Mouse (Mus musculus) hindbrain, embryonic 11.5 days (tissue): Measurements from ENCODE around the gene Hhip. TPM values are rescaled to one million over a fixed set of nuclear protein-coding genes. Genes with fewer than 3 reads are reported as not detected.
"Not testable (repeated sequence)": the region's sequence is repeated elsewhere in the genome, so short reads cannot be mapped to it uniquely, and the experiment has no call there.

Experiments
- ATAC-seq: fragments of 200-750 bp; cut with Nextera tagmentation; 2 replicates; pipeline ENCODE4 v1.8.0; 2017; ENCODE audit warnings: mild to moderate bottlenecking, moderate TSS enrichment, moderate library complexity; ENCODE audit not compliant: low FRiP score
- DNase-seq: peaks from one replicate; pipeline ENCODE4 v3.0.0-alpha.2; 2015; ENCODE audit warnings: low spot score
- H3K27ac ChIP-seq: fragments of 300-500 bp; sonication (generic); 2 replicates; pipeline ENCODE4 v1.5.1; 2014; ENCODE audit warnings: mild to moderate bottlenecking, low read depth, low read length
- H3K27me3 ChIP-seq: fragments of 300-500 bp; sonication (generic); 2 replicates; pipeline ENCODE4 v1.6.1; 2014; ENCODE audit warnings: mild to moderate bottlenecking, low read length, moderate library complexity, mixed read lengths; ENCODE audit not compliant: control insufficient read depth, insufficient read depth
- H3K36me3 ChIP-seq: fragments of 300-500 bp; sonication (generic); 2 replicates; pipeline ENCODE4 v1.6.1; 2014; ENCODE audit warnings: mild to moderate bottlenecking, low read length, moderate library complexity, mixed read lengths; ENCODE audit not compliant: control insufficient read depth, insufficient read depth
- H3K4me1 ChIP-seq: fragments of 300-500 bp; sonication (generic); replicated peaks from 2 replicates; pipeline ENCODE4 v1.6.1; 2014; ENCODE audit warnings: low read length, mixed read lengths; ENCODE audit not compliant: control insufficient read depth, insufficient read depth
- H3K4me2 ChIP-seq: fragments of 300-500 bp; sonication (generic); replicated peaks from 2 replicates; pipeline ENCODE4 v1.6.1; 2014; ENCODE audit warnings: mild to moderate bottlenecking, low read depth, low read length
- H3K4me3 ChIP-seq: fragments of 300-500 bp; sonication (generic); 2 replicates; pipeline ENCODE4 v1.5.1; 2014; ENCODE audit warnings: low read depth, low read length
- H3K9ac ChIP-seq: fragments of 300-500 bp; sonication (generic); 2 replicates; pipeline ENCODE4 v1.6.1; 2014; ENCODE audit warnings: low read depth, low read length
- H3K9me3 ChIP-seq: fragments of 300-500 bp; sonication (generic); 2 replicates; pipeline ENCODE4 v1.6.1; 2016; ENCODE audit warnings: low read length; ENCODE audit not compliant: control insufficient read depth
- WGBS: fragments of 180-500 bp; shearing (Covaris S2); extraction: QIAGEN DNeasy Blood & Tissue Kit; methylation state at CpG from one replicate; pipeline ENCODE4 v1.1.7; 2014; 5-methylcytosine and 5-hydroxymethylcytosine counted together
- polyA plus RNA-seq: library from polyadenylated mRNA; unstranded; fragments of >200 nt; fragmentation: Nextera tagmentation; extraction: Ambion mirVana; gene quantifications from 2 replicates; pipeline ENCODE4 v1.2.1, GENCODE M21; 2014

Hhip gene
- polyA plus RNA-seq, 1 experiment from 2014 or later = 3.3 TPM

DNA sequence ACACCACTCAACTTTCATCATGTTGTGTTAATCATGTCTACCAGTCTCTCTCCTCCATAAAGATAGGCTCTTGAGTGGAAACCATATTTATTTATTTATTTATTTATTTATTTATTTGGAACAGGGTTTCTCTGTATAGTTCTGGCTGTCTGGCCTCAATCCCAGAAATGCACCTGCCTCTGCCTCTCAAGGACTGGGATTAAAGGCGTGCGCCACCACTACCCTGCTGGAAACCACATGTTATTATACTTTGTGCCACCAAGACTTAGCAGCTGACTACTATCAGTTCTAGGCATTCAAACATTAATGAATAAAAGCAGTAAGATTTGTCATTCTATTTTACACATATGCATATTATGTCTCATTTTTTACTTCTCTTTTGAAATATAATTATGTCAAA, 42.0 kb downstream of the Hhip start:
- WGBS = 91% methylated on average over 2 of the region's 2 CpGs
- DNase-seq = no peak
- no peaks in the 10 kb centered on the region for H3K36me3 ChIP-seq
- no peak overlapping the region for H3K9ac ChIP-seq
- no peak overlapping the region for H3K4me2 ChIP-seq
- no peaks in the 10 kb centered on the region for H3K27me3 ChIP-seq
- H3K4me1 ChIP-seq = no peaks in the 10 kb centered on the region
- no peak for ATAC-seq
- H3K9me3 ChIP-seq = no peaks in the 10 kb centered on the region
- no peak overlapping the region for H3K4me3 ChIP-seq
- H3K27ac ChIP-seq = no peak overlapping the region

DNA sequence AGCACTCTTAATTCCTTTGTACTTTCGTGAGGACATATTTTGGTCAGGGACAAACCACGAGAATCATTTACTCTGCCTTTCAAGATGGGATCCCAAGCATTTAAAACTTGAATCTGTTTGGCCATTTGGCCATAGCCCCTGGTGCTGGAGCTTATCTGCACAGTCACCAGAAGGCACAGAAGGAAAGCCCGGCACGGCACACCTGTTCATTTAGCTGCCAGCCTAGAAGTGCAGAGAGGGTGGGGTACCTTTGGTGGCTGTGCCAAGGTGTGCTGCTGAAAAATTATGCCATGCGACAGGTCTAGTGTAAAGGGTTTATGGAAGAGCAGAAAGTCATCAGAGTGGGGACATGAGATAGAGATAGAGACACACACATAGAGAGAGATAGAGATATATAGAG, 53.4 kb downstream of the Hhip start:
- H3K27ac ChIP-seq = no peak overlapping the region
- no peaks in the 10 kb centered on the region for H3K27me3 ChIP-seq
- no peak overlapping the region for H3K9ac ChIP-seq
- ATAC-seq (no peak), DNase-seq (no peak)
- WGBS = 87% methylated on average over 5 of the region's 5 CpGs
- no peak overlapping the region for H3K4me2 ChIP-seq
- H3K9me3 ChIP-seq = no peaks in the 10 kb centered on the region
- H3K4me1 ChIP-seq = no peaks in the 10 kb centered on the region
- H3K36me3 ChIP-seq = no peaks in the 10 kb centered on the region
- no peak overlapping the region for H3K4me3 ChIP-seq

DNA sequence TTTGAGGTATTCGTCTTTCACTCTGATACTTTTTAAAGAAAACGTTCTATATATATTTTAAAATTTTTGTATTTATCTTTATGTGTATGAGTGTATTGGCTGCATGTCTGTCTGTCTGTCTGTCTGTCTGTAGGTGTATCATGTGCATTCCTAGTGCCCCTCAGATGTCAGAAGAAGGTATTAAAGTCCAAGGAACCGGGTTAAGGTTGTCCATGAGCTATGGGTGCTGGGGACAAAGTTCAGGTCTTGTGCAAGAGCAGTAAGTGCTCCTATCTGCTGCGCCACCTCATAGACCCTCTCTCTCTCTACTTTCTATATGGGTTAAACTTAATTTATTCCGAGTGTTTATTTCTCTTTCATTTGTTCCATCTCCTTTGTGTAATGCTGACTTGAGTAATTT, 55.5 kb downstream of the Hhip start:
- ATAC-seq = no peak
- H3K4me1 ChIP-seq = no peaks in the 10 kb centered on the region
- no peak overlapping the region for H3K9ac ChIP-seq
- H3K4me3 ChIP-seq = no peak overlapping the region
- no peaks in the 10 kb centered on the region for H3K27me3 ChIP-seq
- 95% methylated on average over 5 of the region's 5 CpGs for WGBS
- H3K9me3 ChIP-seq = no peaks in the 10 kb centered on the region
- no peaks in the 10 kb centered on the region for H3K36me3 ChIP-seq
- H3K4me2 ChIP-seq = no peak overlapping the region
- DNase-seq = no peak
- H3K27ac ChIP-seq = no peak overlapping the region

DNA sequence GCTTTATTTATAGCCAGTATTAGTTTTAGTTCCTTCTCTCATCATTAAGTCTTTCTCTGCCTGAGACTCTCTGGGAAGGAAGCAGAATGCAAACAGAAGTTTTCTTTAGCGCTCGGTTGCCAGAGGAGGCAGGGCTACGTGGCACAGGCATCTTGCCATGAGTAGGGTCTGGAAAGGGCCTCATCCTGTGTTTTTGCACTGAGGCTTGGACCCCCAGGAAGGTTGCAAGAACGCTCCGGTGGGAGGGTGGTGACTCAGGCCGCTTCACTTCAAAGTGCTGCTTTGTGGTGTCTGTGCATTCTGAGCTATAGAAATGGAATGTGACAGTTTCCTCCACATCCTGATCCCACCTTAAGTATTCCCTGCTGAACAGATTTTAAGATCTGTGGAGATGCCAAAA, 62.7 kb downstream of the Hhip start:
- ATAC-seq = no peak
- Histone ChIP-seq H3K9me3 (no peaks in the 10 kb centered on the region), H3K27me3 (no peaks in the 10 kb centered on the region), H3K4me1 (no peaks in the 10 kb centered on the region), H3K4me3 (no peak overlapping the region), H3K4me2 (no peak overlapping the region), H3K36me3 (no peaks in the 10 kb centered on the region), H3K9ac (no peak overlapping the region), H3K27ac (no peak overlapping the region)
- WGBS = 67% methylated on average over 6 of the region's 6 CpGs
- DNase-seq = no peak

DNA sequence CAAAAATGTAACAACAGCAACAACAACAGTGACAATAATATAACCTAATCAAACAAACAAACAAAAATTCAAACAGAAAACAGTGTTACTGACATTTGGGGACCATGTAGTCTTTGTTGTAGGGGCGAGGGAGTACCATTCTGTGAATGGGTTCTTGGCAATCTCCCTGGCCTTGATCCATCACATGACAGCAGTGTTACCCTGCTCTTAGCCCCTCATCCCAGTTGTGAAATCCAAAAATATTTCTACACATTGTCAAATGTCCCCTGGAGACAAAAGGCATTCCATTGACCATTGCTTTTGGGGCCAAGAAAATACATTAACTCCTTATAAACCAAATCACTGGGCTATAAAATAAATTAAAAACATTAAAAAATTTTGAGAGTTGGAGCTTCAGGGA, 64.3 kb downstream of the Hhip start:
- no peaks in the 10 kb centered on the region for H3K9me3 ChIP-seq
- no peaks in the 10 kb centered on the region for H3K36me3 ChIP-seq
- no peak for ATAC-seq
- no peak overlapping the region for H3K27ac ChIP-seq
- H3K4me1 ChIP-seq = no peaks in the 10 kb centered on the region
- H3K9ac ChIP-seq = no peak overlapping the region
- H3K4me3 ChIP-seq = no peak overlapping the region
- no peak for DNase-seq
- 97% methylated on average over 1 of the region's 1 CpGs for WGBS
- no peak overlapping the region for H3K4me2 ChIP-seq
- H3K27me3 ChIP-seq = no peaks in the 10 kb centered on the region

- Histone ChIP-seq H3K9ac (no peak overlapping the region), H3K4me3 (no peak overlapping the region), H3K27me3 (no peaks in the 10 kb centered on the region), H3K36me3 (no peaks in the 10 kb centered on the region), H3K9me3 (no peaks in the 10 kb centered on the region), H3K27ac (no peak overlapping the region), H3K4me2 (no peak overlapping the region), H3K4me1 (no peaks in the 10 kb centered on the region)
- 55% methylated on average over 9 of the region's 9 CpGs for WGBS
- DNase-seq (peak; percentile 11), ATAC-seq (no peak)
These were observed 65.5 kb downstream of the Hhip start for GRCm38 (mm10) chr8:79992121-79992848.

DNA sequence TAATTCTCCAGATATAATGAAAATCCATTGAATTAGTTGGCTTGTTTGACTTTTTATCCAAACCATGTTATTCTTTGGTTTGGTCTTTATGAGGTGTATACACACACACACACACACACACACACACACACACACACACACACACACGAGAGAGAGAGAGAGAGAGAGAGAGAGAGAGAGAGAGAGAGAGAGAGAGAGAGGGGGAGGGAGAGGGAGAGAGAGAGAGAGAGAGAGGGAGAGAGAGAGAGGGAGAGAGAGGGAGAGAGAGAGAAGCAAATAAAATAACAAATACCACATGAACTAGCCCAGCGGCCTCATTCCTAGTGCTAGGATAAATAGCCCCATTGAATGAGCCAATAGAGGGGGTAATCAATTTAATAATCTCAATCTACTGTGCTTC, 66.4 kb downstream of the Hhip start:
- not testable (repeated sequence) for H3K4me3 ChIP-seq, DNase-seq, H3K9ac ChIP-seq, H3K9me3 ChIP-seq, H3K36me3 ChIP-seq, H3K27ac ChIP-seq, ATAC-seq, H3K4me2 ChIP-seq, H3K4me1 ChIP-seq, H3K27me3 ChIP-seq
- whole genome bisulfite sequencing = 79% methylated on average over 1 of the region's 2 CpGs

DNA sequence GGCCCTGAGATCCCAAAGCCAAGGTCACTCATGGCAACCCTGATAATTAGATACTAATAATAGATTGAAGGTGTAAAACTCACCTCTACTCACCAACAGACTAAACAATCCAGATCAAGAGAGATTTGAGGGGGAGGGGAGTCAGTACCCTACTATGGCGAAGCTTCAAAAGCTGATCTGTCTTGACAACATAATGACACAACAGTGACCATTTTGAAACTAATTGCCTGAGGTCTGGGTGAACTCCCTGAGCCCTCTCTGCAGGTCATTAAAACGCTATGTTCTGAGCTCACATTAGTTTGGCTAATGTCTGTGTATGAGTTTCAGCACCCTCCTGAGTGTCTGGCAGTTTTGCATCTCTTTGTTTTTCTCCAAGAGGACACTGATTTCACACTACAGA, 72.9 kb downstream of the Hhip start:
- 68% methylated on average over 2 of the region's 2 CpGs for WGBS
- H3K36me3 ChIP-seq = no peaks in the 10 kb centered on the region
- ATAC-seq = no peak
- H3K9me3 ChIP-seq = no peaks in the 10 kb centered on the region
- H3K4me3 ChIP-seq = no peak overlapping the region
- H3K4me2 ChIP-seq = no peak overlapping the region
- no peaks in the 10 kb centered on the region for H3K27me3 ChIP-seq
- no peaks in the 10 kb centered on the region for H3K4me1 ChIP-seq
- no peak for DNase-seq
- H3K9ac ChIP-seq = no peak overlapping the region
- H3K27ac ChIP-seq = no peak overlapping the region

DNA sequence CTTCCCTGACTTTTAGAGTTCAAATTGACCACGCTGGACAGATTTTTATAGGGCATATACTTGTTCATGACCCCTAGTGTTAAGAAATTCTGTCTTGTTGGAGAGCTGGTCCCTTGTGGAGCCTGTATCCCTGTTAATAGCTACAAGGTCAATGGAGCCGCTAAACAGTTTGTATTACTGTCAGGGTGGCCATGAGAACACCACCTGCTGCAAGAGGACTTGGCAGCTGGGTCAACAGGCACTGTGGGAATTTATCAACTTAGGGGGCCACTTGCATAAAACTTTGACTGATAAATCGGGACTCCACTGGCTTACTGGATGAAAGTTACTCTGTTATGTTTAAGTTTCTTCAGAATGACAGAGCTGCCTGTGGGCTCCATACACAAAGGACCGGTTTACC, 75.7 kb downstream of the Hhip start:
- ATAC-seq (no peak), DNase-seq (no peak)
- no peaks in the 10 kb centered on the region for H3K36me3 ChIP-seq
- 63% methylated on average over 4 of the region's 4 CpGs for WGBS
- no peaks in the 10 kb centered on the region for H3K4me1 ChIP-seq
- H3K4me2 ChIP-seq = no peak overlapping the region
- no peaks in the 10 kb centered on the region for H3K27me3 ChIP-seq
- H3K9ac ChIP-seq = no peak overlapping the region
- H3K4me3 ChIP-seq = no peak overlapping the region
- no peaks in the 10 kb centered on the region for H3K9me3 ChIP-seq
- H3K27ac ChIP-seq = no peak overlapping the region
